Mouse (Mus musculus) spleen, adult 2 months (tissue): ENCODE measurements around the gene Rexo2.

Experiments used
- CTCF ChIP-seq: fragments of 200-500 bp; IDR thresholded peaks from 2 replicates; pipeline ENCODE4 v1.5.1; 2011; ENCODE audit warnings: mild to moderate bottlenecking, inconsistent platforms; ENCODE audit not compliant: insufficient read depth, insufficient read length, insufficient replicate concordance; ENCODE audit errors: extremely low read depth
- POLR2A ChIP-seq: fragments of 200-500 bp; IDR thresholded peaks from 2 replicates; pipeline ENCODE4 v1.6.1; 2011; ENCODE audit warnings: low read depth, low read length, inconsistent platforms

DNA sequence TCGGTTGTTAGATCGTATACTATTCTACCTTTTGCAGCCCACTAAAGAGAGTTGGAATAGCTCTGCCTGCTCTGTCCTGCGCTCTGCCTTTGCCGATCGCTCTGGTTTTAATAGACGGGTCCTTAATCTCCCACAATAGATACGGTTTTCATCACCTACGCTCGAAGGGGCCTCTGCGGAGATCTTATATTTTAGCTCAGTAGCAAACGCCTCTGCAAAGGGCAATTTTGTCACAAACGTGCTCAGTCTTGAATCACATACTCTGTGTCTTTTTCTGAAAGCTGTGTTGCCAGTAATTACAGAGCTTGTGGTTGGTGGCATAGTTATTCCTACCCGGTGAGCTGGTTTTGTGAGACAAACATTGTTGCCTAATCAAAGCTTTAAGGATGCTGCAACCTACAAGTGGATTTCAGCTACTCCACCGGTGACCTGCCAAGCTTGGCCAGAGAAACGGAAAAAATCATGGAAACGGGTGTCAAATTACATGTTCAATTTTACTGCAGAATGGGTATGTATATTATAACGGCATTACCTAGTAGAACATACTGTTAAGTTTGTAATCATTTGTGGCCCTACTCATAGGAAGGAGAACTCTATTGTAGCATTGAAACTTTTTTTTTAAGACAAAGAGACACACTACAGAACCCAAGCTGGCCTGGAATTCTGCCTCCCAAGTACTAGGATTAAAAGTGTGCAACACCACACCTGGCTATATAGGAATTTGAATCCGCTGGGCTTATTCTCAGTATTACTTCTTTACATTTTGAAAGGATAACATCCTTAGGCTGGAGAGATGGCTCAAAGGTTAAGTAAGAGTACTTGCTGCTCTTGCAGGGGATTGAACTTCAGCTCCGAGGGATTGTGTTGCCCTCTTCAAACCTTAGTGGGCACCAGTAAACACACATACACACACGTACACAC, 1.1 kb upstream of the Rexo2 start:
- TF ChIP-seq CTCF: no peak
- no peak for TF ChIP-seq POLR2A
